Mouse (Mus musculus) layer of hippocampus, postnatal 10 days (tissue): ENCODE measurements around the gene Zfp26. TPM values are rescaled to one million over a fixed set of nuclear protein-coding genes. Genes with fewer than 3 reads are reported as not detected.

Experiments used
- total RNA-seq, 2 experiments: library from RNA; stranded (reverse); gene quantifications; 2 replicates each; pipeline ENCODE4 v1.2.3; 2021

The Zfp26 gene
- total RNA-seq, 2 experiments from 2014 or later = 31.6 to 35.6 TPM

Other genes with a start within 250 kb of the Zfp26 start
- not detected for gene Olfr871, start 248.0 kb downstream of the Zfp26 start, total RNA-seq
- not detected for gene Olfr872, start 223.0 kb downstream of the Zfp26 start, total RNA-seq
- not detected for gene Olfr39, start 177.8 kb downstream of the Zfp26 start, total RNA-seq
- not detected for gene Olfr873, start 161.6 kb downstream of the Zfp26 start, total RNA-seq
- not detected for gene Olfr18, start 124.1 kb downstream of the Zfp26 start, total RNA-seq
- gene Zfp560, start 75.0 kb downstream of the Zfp26 start, total RNA-seq = 10 to 100 TPM; 13.2 to 16.9 TPM
- gene Zfp426, start 32.6 kb upstream of the Zfp26 start, total RNA-seq = 10 to 100 TPM; 34.1 to 36.8 TPM
- 10 to 100 TPM; 60.2 to 63.5 TPM for gene Zfp266, start 61.3 kb upstream of the Zfp26 start, total RNA-seq
- 10 to 100 TPM; 28.5 to 29.5 TPM for gene Zfp846, start 121.1 kb upstream of the Zfp26 start, total RNA-seq
- gene Ubl5, start 182.7 kb upstream of the Zfp26 start, total RNA-seq = 100 to 1,000 TPM; 318 to 356 TPM
- gene Fbxl12, start 184.6 kb upstream of the Zfp26 start, total RNA-seq = 10 to 100 TPM; 18.5 to 23.8 TPM
- gene Pin1, start 191.9 kb upstream of the Zfp26 start, total RNA-seq = 10 to 100 TPM; 31.7 to 32.6 TPM